Mouse (Mus musculus): ENCODE data around the gene E2f3. TPM values are rescaled to one million over a fixed set of nuclear protein-coding genes. Genes with fewer than 3 reads are reported as not detected.

The E2f3 gene
- polyA plus RNA-seq, 1 experiment from 2014 or later: 11.5 TPM

DNA sequence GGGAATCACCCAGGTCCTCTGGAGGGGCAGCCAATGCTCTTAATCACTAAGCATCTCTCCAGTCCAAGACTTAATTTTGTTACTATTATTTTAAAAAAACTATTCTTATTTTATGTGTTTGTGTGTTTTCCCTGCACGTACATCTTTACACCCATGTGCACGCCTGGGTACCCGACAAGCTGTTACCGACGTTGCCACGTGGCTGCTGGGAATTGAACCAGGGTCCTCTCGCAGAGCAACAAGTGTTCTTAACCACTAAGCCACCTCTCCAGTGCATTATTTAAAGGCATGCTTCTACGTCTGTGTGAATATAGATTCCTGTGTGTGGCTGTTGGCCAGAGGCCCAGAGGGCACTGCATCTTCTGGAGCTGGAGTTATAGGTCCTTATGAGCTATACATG, 73.6 kb downstream of the E2f3 start:
- no peak overlapping the region for H3K4me3 ChIP-seq
- H3K4me2 ChIP-seq: no peak overlapping the region

DNA sequence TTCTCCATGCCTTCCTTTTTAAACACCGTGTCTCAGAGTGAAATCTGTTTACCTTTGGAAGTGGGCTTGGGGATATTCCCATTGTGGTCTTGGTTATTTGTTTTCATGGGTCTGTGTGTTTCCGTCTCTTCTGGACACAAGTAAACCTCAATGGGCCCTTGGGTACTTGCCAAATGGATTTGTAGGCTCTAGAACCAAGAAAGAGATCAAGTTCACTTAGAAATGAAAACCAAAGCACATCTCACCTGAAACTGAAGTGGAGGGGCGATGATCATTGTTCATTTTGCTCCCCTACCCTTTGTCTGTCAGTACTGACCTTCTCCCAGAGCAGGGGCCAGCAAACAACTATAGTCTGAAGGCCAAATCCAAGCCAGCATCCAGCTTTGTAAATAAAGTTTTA, 74.7 kb downstream of the E2f3 start:
- H3K27ac ChIP-seq: no peak overlapping the region
- 0 out of 2 replicates have a peak, but pooled peaks cover 2% of the 10 kb centered on the region for H3K9me3 ChIP-seq (replicated peaks)
- H3K36me3 ChIP-seq (ENCODE audit: poor library complexity, severe bottlenecking): peaks cover 88% of the 10 kb centered on the region
- no peaks in the 10 kb centered on the region for H3K27me3 ChIP-seq
- 96% methylated on average over 3 of the region's 3 CpGs for WGBS
- no peak overlapping the region for H3K4me3 ChIP-seq
- no peak overlapping the region for H3K9ac ChIP-seq
- H3K4me1 ChIP-seq: no peaks in the 10 kb centered on the region
- no peak for ATAC-seq
- no peak overlapping the region for H3K4me2 ChIP-seq

More for the DNA sequence above, 73.6 kb downstream of the E2f3 start:
- Histone ChIP-seq H3K9ac (no peak overlapping the region), H3K9me3 (replicated peaks) (no peaks in the 10 kb centered on the region), H3K27me3 (no peaks in the 10 kb centered on the region), H3K36me3 (ENCODE audit: poor library complexity, severe bottlenecking) (peaks cover 89% of the 10 kb centered on the region), H3K4me1 (no peaks in the 10 kb centered on the region), H3K27ac (no peak overlapping the region)
- WGBS: 96% methylated on average over 8 of the region's 8 CpGs
- no peak for ATAC-seq

DNA sequence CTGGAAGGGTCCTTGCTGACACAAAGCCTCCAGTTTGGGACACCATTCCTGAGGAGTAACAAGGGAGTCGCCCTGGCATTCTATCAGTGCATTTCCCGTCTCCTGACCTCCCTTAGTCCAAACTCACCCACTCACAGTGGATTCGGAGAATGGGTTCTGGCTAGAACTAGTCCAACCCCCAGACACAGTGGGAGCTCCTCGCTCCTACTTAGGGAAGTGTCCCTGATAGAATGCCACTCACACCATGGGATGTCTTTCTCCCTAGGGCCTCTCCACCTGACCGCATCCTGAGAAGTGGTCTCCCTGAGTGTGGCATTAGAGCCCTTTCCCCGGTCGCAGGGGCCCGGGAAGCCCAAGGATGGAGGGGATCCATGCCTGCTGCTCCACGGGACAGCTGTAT, 77.4 kb downstream of the E2f3 start:
- no peak overlapping the region for H3K4me2 ChIP-seq
- no peak overlapping the region for H3K9ac ChIP-seq
- H3K4me3 ChIP-seq: no peak overlapping the region
- peaks cover 15% of the 10 kb centered on the region for H3K9me3 ChIP-seq (replicated peaks)
- 97% methylated on average over 9 of the region's 9 CpGs for WGBS
- no peaks in the 10 kb centered on the region for H3K27me3 ChIP-seq
- H3K4me1 ChIP-seq: no peaks in the 10 kb centered on the region
- H3K36me3 ChIP-seq (ENCODE audit: poor library complexity, severe bottlenecking): peaks cover 93% of the 10 kb centered on the region
- H3K27ac ChIP-seq: no peak overlapping the region
- no peak for ATAC-seq

DNA sequence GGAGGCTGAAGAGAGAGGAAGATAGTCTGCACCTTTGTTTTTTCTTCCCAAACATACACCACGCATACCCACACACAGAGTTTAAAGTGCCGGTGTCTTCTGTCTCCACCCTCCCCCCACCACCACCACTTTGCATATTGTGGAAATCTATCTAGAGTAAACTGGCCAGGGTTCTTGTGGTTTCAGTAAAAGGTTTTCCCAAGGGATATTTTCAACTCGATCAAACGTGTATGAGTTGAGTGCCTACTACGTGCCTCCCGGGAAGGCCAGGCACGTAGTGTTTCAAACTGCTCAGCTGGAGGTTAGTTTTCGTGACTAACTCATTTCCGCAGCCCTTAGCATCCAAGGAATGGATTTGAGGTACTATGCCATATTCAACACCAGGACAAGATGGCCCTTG, 77.9 kb downstream of the E2f3 start:
- ATAC-seq: no peak
- no peaks in the 10 kb centered on the region for H3K4me1 ChIP-seq
- WGBS: 96% methylated on average over 9 of the region's 9 CpGs
- H3K9ac ChIP-seq: no peak overlapping the region
- peaks cover 15% of the 10 kb centered on the region for H3K9me3 ChIP-seq (replicated peaks)
- H3K27me3 ChIP-seq: no peaks in the 10 kb centered on the region
- no peak overlapping the region for H3K4me2 ChIP-seq
- H3K4me3 ChIP-seq: no peak overlapping the region
- H3K36me3 ChIP-seq (ENCODE audit: poor library complexity, severe bottlenecking): peaks cover 92% of the 10 kb centered on the region
- H3K27ac ChIP-seq: no peak overlapping the region

DNA sequence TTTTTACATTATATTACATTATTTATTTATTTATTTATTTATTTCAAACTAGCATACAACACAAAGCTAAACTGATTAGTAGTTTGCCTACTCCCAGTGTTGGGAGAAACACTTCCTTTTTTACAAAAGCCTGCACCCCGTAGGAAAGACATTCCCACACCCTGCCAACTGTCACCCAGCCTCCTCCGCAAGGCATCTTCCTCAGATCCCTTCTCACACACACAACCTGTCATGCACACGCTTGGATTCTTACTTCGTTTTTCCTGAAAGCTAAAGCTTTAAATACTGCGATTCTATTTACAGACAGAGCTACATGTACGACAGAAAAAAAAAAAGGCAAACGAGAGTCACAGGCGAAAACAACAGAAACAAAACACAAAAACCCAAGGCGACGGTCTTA, 79.1 kb downstream of the E2f3 start:
- Histone ChIP-seq H3K9me3 (replicated peaks) (peaks cover 15% of the 10 kb centered on the region), H3K9ac (no peak overlapping the region), H3K4me2 (no peak overlapping the region), H3K27me3 (no peaks in the 10 kb centered on the region), H3K36me3 (ENCODE audit: poor library complexity, severe bottlenecking) (peaks cover 88% of the 10 kb centered on the region), H3K4me3 (no peak overlapping the region), H3K27ac (no peak overlapping the region), H3K4me1 (no peaks in the 10 kb centered on the region)
- 93% methylated on average over 10 of the region's 10 CpGs for WGBS
- no peak for ATAC-seq

DNA sequence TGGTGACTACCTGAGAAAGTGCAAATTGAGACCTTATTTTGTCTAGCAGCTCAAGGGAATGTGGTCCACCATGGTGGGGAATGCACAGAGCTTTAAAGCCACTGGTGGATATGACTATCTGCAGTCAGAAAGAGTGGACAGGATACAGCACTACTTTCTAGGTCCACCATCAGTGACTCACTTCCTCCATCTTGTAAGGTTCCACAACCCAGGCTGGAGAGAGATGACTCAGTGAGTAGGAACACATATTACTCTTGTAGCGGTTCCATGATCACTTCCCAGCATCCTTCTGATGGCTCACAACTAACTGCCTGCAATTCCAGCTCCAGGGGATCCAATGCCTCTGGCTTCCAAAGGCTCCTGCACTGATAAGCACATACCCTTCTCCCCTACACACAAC, 82.5 kb downstream of the E2f3 start:
- Histone ChIP-seq H3K4me3 (no peak overlapping the region), H3K9me3 (replicated peaks) (peaks cover 15% of the 10 kb centered on the region), H3K4me2 (no peak overlapping the region), H3K36me3 (ENCODE audit: poor library complexity, severe bottlenecking) (peaks cover 56% of the 10 kb centered on the region), H3K9ac (no peak overlapping the region), H3K27me3 (no peaks in the 10 kb centered on the region), H3K4me1 (no peaks in the 10 kb centered on the region), H3K27ac (no peak overlapping the region)
- ATAC-seq: no peak
- 96% methylated on average over 1 of the region's 1 CpGs for WGBS

DNA sequence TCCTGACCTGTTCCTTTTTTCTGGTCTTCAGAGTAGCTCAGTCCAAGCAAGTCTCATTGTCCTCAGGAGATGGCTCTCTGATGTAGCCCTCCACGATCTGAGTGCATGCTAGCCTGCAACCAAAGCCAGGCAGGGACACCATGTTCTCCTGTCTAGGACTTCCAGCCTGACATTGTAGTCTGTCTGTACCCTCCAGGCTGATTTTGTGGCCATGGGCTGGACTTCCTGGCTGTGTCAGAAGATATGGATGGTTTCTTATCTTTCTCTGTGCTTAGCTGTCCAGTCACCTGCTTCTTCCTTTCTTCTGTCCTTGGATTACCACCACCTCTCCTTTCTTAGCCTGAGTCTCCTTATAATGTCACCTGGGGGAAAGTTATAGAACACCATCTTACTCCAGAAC, 83.2 kb downstream of the E2f3 start:
- no peaks in the 10 kb centered on the region for H3K27me3 ChIP-seq
- no peak for ATAC-seq
- no peaks in the 10 kb centered on the region for H3K4me1 ChIP-seq
- H3K9me3 ChIP-seq (replicated peaks): peaks cover 15% of the 10 kb centered on the region
- no peak overlapping the region for H3K27ac ChIP-seq
- WGBS: 96% methylated on average over 1 of the region's 1 CpGs
- H3K9ac ChIP-seq: no peak overlapping the region
- H3K4me2 ChIP-seq: no peak overlapping the region
- H3K4me3 ChIP-seq: no peak overlapping the region
- H3K36me3 ChIP-seq (ENCODE audit: poor library complexity, severe bottlenecking): peaks cover 50% of the 10 kb centered on the region

DNA sequence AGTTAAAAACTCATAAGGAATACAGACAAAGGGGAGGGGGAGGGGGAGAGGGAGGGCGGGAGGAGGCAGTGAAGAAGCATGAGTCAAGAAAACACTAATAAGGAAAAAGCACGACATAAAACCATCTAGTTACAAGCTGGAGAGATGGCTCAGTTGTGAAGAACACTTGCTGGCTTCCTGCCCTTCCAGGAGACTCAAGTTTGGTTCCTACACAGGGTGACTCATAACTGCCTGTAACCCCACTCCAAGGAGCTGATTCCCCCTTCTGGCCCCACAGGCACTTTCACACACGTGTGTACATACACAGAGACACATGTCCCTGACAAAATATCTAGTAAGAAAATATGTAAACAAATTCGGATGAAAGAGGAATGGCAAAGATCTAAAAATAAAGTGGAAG, 84.2 kb downstream of the E2f3 start:
- H3K4me2 ChIP-seq: no peak overlapping the region
- peaks cover 15% of the 10 kb centered on the region for H3K9me3 ChIP-seq (replicated peaks)
- H3K36me3 ChIP-seq (ENCODE audit: poor library complexity, severe bottlenecking): peaks cover 39% of the 10 kb centered on the region
- H3K9ac ChIP-seq: no peak overlapping the region
- H3K27ac ChIP-seq: no peak overlapping the region
- no peaks in the 10 kb centered on the region for H3K4me1 ChIP-seq
- ATAC-seq: no peak
- 81% methylated on average over 4 of the region's 4 CpGs for WGBS
- no peaks in the 10 kb centered on the region for H3K27me3 ChIP-seq
- H3K4me3 ChIP-seq: no peak overlapping the region

DNA sequence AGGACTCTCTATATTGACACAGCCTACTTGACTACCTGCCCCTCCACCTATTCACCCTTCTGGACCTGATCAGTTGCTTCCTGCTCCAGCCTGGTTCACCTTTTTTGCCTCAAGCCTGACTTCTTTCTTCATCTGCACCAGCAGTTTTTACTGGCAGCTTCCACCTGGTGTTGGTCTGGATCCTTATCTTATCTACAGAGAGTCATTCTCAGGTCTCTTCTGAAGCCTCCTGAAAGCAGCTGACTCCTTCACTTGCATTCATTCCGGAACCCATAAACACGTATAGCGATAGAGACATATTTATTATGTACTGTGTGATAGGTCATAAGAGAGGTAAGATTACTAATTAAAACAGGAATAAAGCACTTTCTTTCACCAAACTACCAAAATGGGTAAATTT, 119.1 kb downstream of the E2f3 start:
- Histone ChIP-seq H3K9me3 (replicated peaks) (no peaks in the 10 kb centered on the region), H3K9ac (no peak overlapping the region), H3K36me3 (ENCODE audit: poor library complexity, severe bottlenecking) (no peaks in the 10 kb centered on the region), H3K27ac (no peak overlapping the region), H3K4me2 (no peak overlapping the region), H3K4me3 (no peak overlapping the region), H3K27me3 (no peaks in the 10 kb centered on the region), H3K4me1 (no peaks in the 10 kb centered on the region)
- WGBS: 98% methylated on average over 3 of the region's 3 CpGs
- no peak for ATAC-seq

DNA sequence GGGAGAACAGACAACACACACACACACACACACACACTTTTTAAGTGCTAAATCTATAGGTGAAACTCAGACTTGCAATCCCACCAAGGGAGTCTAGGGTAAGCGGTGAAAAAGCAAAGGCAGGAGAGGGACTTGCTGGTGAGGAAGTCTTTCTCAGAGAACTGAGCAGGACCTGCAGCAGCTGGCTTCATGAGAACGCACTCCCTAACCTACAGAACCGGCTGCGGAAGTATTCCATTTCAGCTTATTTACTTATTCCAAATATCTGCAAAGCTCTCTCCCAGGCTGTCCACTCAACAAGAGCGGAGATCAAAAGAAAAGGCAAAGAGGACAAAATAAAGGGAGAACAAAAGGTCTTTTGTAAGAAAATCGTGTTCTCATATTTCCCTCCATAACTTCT, 121.5 kb downstream of the E2f3 start:
- Histone ChIP-seq H3K9ac (no peak overlapping the region), H3K27ac (no peak overlapping the region), H3K36me3 (ENCODE audit: poor library complexity, severe bottlenecking) (no peaks in the 10 kb centered on the region), H3K9me3 (replicated peaks) (no peaks in the 10 kb centered on the region), H3K4me2 (no peak overlapping the region), H3K27me3 (no peaks in the 10 kb centered on the region), H3K4me1 (no peaks in the 10 kb centered on the region), H3K4me3 (no peak overlapping the region)
- ATAC-seq: no peak
- WGBS: 47% methylated on average over 6 of the region's 6 CpGs

DNA sequence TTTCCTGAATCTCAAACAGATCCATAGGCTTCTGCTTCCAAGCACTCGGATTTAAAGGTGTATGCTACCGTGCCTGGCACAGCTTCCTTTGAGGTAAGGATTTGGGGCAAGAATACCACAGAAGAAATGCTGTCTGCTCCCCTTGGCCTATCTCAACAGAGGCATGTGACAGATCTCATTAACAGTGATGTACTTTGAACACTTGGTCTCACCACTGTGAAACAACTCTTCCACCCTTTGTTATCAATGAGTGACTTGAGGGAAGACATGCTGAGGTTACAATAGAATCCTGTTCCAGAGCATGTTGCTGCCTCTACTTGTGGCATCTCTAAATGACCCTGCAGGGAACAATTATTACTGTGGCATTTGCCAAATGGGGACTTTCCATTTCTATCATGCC, 125.8 kb downstream of the E2f3 start:
- no peaks in the 10 kb centered on the region for H3K4me1 ChIP-seq
- no peak overlapping the region for H3K27ac ChIP-seq
- no peak for ATAC-seq
- H3K9ac ChIP-seq: no peak overlapping the region
- 77% methylated on average over 2 of the region's 2 CpGs for WGBS
- H3K4me3 ChIP-seq: no peak overlapping the region
- no peaks in the 10 kb centered on the region for H3K36me3 ChIP-seq (ENCODE audit: poor library complexity, severe bottlenecking)
- no peaks in the 10 kb centered on the region for H3K27me3 ChIP-seq
- H3K9me3 ChIP-seq (replicated peaks): no peaks in the 10 kb centered on the region
- no peak overlapping the region for H3K4me2 ChIP-seq

DNA sequence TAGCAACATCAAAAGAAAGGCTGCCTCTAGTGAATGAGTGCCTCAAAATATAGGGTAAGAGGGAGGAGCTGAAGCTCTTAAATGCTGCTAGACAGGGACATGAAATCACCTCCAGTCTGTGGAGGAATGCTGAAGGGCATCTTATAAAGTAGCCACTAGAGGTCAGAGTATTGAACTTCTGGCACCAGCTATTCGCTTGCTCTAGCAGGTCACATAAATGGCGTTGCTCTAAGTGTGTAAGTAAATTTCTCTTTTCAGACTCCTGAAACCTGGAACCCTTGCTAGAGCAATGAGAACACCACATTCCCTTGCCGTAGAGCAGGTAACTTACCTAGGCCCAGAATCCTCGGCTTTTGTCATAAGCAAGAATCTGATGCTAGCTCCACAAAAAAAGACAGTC, 128.4 kb downstream of the E2f3 start:
- no peak overlapping the region for H3K4me2 ChIP-seq
- H3K9ac ChIP-seq: no peak overlapping the region
- no peaks in the 10 kb centered on the region for H3K9me3 ChIP-seq (replicated peaks)
- peaks cover 17% of the 10 kb centered on the region for H3K4me1 ChIP-seq
- H3K4me3 ChIP-seq: no peak overlapping the region
- peak; percentile 43; the same call in 1 of the 2 replicates for ATAC-seq
- 26% methylated on average over 4 of the region's 4 CpGs for WGBS
- H3K27me3 ChIP-seq: no peaks in the 10 kb centered on the region
- no peak overlapping the region for H3K27ac ChIP-seq
- 0 out of 2 replicates have a peak, but pooled peaks cover 2% of the 10 kb centered on the region for H3K36me3 ChIP-seq (ENCODE audit: poor library complexity, severe bottlenecking)

All from forebrain, embryonic 13.5 days (tissue).